Mouse (Mus musculus) CH12.LX (cell line): ENCODE results near the gene Med11. TPM values are rescaled to one million over a fixed set of nuclear protein-coding genes. Genes with fewer than 3 reads are reported as not detected.

Source experiments
- DNase-seq: peaks from one replicate; pipeline ENCODE4 v3.0.0-alpha.2; 2013; ENCODE audit errors: extremely low read depth
- H3K27ac ChIP-seq: 2 replicates; pipeline ENCODE4 v1.5.1; 2012; ENCODE audit warnings: low read depth, mild to moderate bottlenecking, control low read depth, moderate library complexity; ENCODE audit not compliant: insufficient read depth
- H3K27me3 ChIP-seq: replicated peaks from 2 replicates; pipeline ENCODE3; 2012; ENCODE audit warnings: inconsistent platforms
- H3K36me3 ChIP-seq, 2 experiments: replicated peaks in 1 of 2; 2 replicates each; pipeline versions ENCODE3 to v1.6.1; 2012; ENCODE audit warnings: inconsistent platforms in 1 of 2, low read length in 1 of 2, mild to moderate bottlenecking in 1 of 2, mixed read lengths in 1 of 2, moderate library complexity in 1 of 2; ENCODE audit not compliant: control insufficient read depth in 1 of 2, insufficient read depth in 1 of 2
- H3K4me1 ChIP-seq, 2 experiments: 2 replicates each; pipeline ENCODE4 v1.6.1; 2012; ENCODE audit warnings: inconsistent platforms in 1 of 2, moderate library complexity in 1 of 2; ENCODE audit not compliant: insufficient read depth in 2 of 2, control insufficient read depth in 1 of 2
- H3K4me2 ChIP-seq: 2 replicates; pipeline ENCODE4 v1.6.1; 2012; ENCODE audit warnings: low read depth, mild to moderate bottlenecking, control low read depth; ENCODE audit not compliant: poor library complexity, insufficient read depth, severe bottlenecking
- H3K4me3 ChIP-seq, 3 experiments: fragments of 150-350 bp in 1 of 3; sonication (generic) in 1 of 3; replicated peaks in 1 of 3; 2 replicates each; pipeline versions ENCODE3 to v1.5.1; 2011 to 2012; ENCODE audit warnings: low read depth in 2 of 3, low read length in 2 of 3, mild to moderate bottlenecking in 2 of 3, moderate library complexity in 2 of 3, control low read depth in 1 of 3, improper control_type of control experiment in 1 of 3, inconsistent platforms in 1 of 3, mixed read lengths in 1 of 3; ENCODE audit not compliant: poor library complexity in 1 of 3
- H3K79me2 ChIP-seq: replicated peaks from 2 replicates; pipeline ENCODE4 v1.6.1; 2012; ENCODE audit warnings: mild to moderate bottlenecking, moderate library complexity; ENCODE audit not compliant: control insufficient read depth, poor library complexity, insufficient read depth, severe bottlenecking; ENCODE audit errors: extremely low read depth
- H3K9ac ChIP-seq: 2 replicates; pipeline ENCODE4 v1.6.1; 2012; ENCODE audit warnings: low read depth, mild to moderate bottlenecking, control low read depth, moderate library complexity; ENCODE audit not compliant: insufficient read depth
- H3K9me3 ChIP-seq: replicated peaks from 2 replicates; pipeline ENCODE3; 2012; ENCODE audit warnings: low read length, inconsistent platforms, mixed read lengths
- CHD1 ChIP-seq: IDR thresholded peaks from 2 replicates; pipeline ENCODE4 v1.6.1; 2012; ENCODE audit warnings: low read depth, low read length, improper control_type of control experiment, inconsistent platforms
- CHD2 ChIP-seq: IDR thresholded peaks from 2 replicates; pipeline ENCODE4 v1.6.1; 2011; ENCODE audit warnings: low read length, improper control_type of control experiment
- ELF1 ChIP-seq: IDR thresholded peaks from 2 replicates; pipeline ENCODE4 v1.6.1; 2014; ENCODE audit warnings: low read depth, mild to moderate bottlenecking, inconsistent platforms, low read length, improper control_type of control experiment
- EP300 ChIP-seq: IDR thresholded peaks from 2 replicates; pipeline ENCODE4 v1.6.1; 2011; ENCODE audit warnings: low read length, improper control_type of control experiment
- GABPA ChIP-seq: IDR thresholded peaks from 2 replicates; pipeline ENCODE4 v1.6.1; 2012; ENCODE audit warnings: low read depth, low read length, improper control_type of control experiment, inconsistent platforms; ENCODE audit not compliant: insufficient replicate concordance
- IRF4 ChIP-seq: IDR thresholded peaks from 2 replicates; pipeline ENCODE4 v1.6.1; 2014; ENCODE audit warnings: low read depth, mild to moderate bottlenecking, inconsistent platforms, low read length, improper control_type of control experiment
- JUND ChIP-seq: conservative IDR thresholded peaks from 2 replicates; pipeline ENCODE4 v1.6.1; 2011; ENCODE audit warnings: low read depth, low read length, improper control_type of control experiment
- MAX ChIP-seq: IDR thresholded peaks from 2 replicates; pipeline ENCODE4 v1.6.1; 2011; ENCODE audit warnings: low read length, improper control_type of control experiment
- MAZ ChIP-seq: IDR thresholded peaks from 2 replicates; pipeline ENCODE4 v1.6.1; 2012; ENCODE audit warnings: low read depth, mild to moderate bottlenecking, inconsistent platforms, low read length, improper control_type of control experiment, moderate library complexity
- MXI1 ChIP-seq: IDR thresholded peaks from 2 replicates; pipeline ENCODE4 v1.6.1; 2011; ENCODE audit warnings: mild to moderate bottlenecking, low read depth, low read length, improper control_type of control experiment
- MYC ChIP-seq: IDR thresholded peaks from 2 replicates; pipeline ENCODE4 v1.6.1; 2011; ENCODE audit warnings: low read depth, mild to moderate bottlenecking, improper control_type of control experiment, low read length
- NELFE ChIP-seq: IDR thresholded peaks from 2 replicates; pipeline ENCODE4 v1.6.1; 2011; ENCODE audit warnings: low read depth, low read length, improper control_type of control experiment
- POLR2A ChIP-seq: IDR thresholded peaks from 2 replicates; pipeline ENCODE4 v1.6.1; 2011; ENCODE audit warnings: low read depth, mild to moderate bottlenecking, improper control_type of control experiment, low read length
- POLR2AphosphoS2 ChIP-seq: IDR thresholded peaks from 2 replicates; pipeline ENCODE4 v1.6.1; 2011; ENCODE audit warnings: low read depth, low read length, improper control_type of control experiment
- RAD21 ChIP-seq: IDR thresholded peaks from 2 replicates; pipeline ENCODE4 v1.6.1; 2011; ENCODE audit warnings: low read depth, mild to moderate bottlenecking, low read length, improper control_type of control experiment, moderate library complexity
- SMC3 ChIP-seq: IDR thresholded peaks from 2 replicates; pipeline ENCODE4 v1.6.1; 2011; ENCODE audit warnings: low read depth, low read length, improper control_type of control experiment
- USF1 ChIP-seq: IDR thresholded peaks from 2 replicates; pipeline ENCODE4 v1.6.1; 2014; ENCODE audit warnings: low read depth, mild to moderate bottlenecking, inconsistent platforms, low read length, improper control_type of control experiment
- ZC3H11A ChIP-seq: IDR thresholded peaks from 2 replicates; pipeline ENCODE4 v1.6.1; 2012; ENCODE audit warnings: low read depth, mild to moderate bottlenecking, inconsistent platforms, low read length, improper control_type of control experiment
- ZKSCAN1 ChIP-seq: IDR thresholded peaks from 2 replicates; pipeline ENCODE4 v1.6.1; 2012; ENCODE audit warnings: low read depth, inconsistent platforms, low read length, improper control_type of control experiment, borderline replicate concordance
- dilution Hi-C: fragments of 300-500 bp; cut with MboI; formaldehyde crosslinking; loops from 2 replicates; pipeline ENCODE4 v1.14.3; 2020; ENCODE audit warnings: low sequenced_read_pairs; ENCODE audit not compliant: extremely low pct_unique_long_range_greater_than_20kb, extremely low pct_ligation_motif_present
- in situ Hi-C: fragments of 300-500 bp; cut with MboI; formaldehyde crosslinking; loops from 3 replicates; pipeline ENCODE4 v1.14.3; 2019; ENCODE audit warnings: low sequenced_read_pairs, low pct_ligation_motif_present, low pct_unique_long_range_greater_than_20kb, mixed read lengths
- polyA plus RNA-seq: library from polyadenylated mRNA; unstranded; fragments of >175 nt; gene quantifications from 2 replicates; pipeline ENCODE4 v1.2.1, GENCODE M21; 2012; ENCODE audit warnings: low read depth; ENCODE audit not compliant: insufficient read length
- total RNA-seq, 2 experiments: library from RNA; depleted of rRNA; stranded (reverse); fragments of 300-350 nt in 1 of 2; fragments of >200 nt in 1 of 2; gene quantifications; 2 replicates each; pipeline ENCODE4 v1.2.3; 2012 to 2014

The Med11 gene
- total and polyA plus RNA-seq, 3 experiments = 52.2 to 79.9 (median 74.3) TPM

DNA sequence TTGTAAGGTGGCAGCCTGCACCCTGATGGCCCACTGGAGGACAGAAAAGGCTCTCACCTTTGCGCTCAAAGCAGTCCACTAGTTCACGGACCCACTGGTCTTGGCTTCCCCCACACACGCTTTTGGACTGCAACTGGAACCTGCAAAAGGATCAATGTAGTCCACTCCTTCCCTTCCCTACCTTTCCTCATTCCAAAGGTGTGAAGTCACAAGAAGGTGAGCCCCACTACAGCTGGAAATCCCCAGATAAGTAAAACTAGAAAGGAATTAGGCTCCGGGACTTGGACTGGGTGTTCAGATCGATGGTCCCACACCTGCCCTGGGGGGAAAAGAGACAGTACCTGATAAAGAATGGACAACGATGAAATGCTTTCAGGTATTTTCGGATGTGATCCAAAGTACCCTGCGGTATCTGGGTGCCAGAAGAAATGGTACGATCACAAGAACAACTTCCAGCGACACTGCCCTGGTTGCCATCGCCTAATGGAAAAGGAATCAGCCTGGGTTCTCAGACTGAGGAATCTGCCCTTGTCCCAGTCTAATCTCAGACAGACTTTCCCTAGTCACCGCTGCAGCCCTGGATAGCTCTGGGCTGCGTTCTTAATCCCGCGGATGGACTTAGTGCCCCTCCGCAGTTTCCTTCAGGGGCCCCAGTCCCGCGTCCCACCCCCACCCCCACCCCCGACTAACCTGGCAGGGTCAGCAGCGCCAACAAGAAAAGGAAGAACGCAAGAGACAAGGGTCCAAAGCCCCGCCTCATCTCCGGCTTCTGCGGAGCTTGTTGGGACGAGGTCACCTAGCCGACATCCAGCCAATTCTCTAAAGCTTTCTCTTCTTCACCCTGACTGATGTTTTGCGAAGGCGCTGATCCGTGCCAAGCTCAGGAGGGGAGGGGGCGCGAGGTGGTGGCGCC, 7.2 kb downstream of the Med11 start, which contains the start of gene Zmynd15:
TSS of gene Zmynd15 (plus strand) at position 746 of the 913 bp plus-strand sequence.
- dilution Hi-C loops = no loop called here
- Histone ChIP-seq H3K4me1 (peaks cover 0 to 22% of the 10 kb centered on the region in 2 experiments; a peak in 2 of 4 replicates), H3K27me3 (no peaks in the 10 kb centered on the region), H3K9ac (no peak within 1 kb of the TSS), H3K36me3 (peaks cover 0 to 49% of the 10 kb centered on the region in 2 experiments), H3K4me2 (no peak within 1 kb of the TSS), H3K4me3 (no peak within 1 kb of the TSS), H3K9me3 (peaks cover 6% of the 10 kb centered on the region), H3K79me2 (0 out of 2 replicates have a peak, but pooled peaks cover under 1% of the 10 kb centered on the region), H3K27ac (no peak within 1 kb of the TSS)
- in situ Hi-C loops = no loop called here
- DNase-seq = no peak
- no peak for TF ChIP-seq RAD21
- no peak for TF ChIP-seq CHD2
- TF ChIP-seq SMC3 = no peak
- TF ChIP-seq ELF1 = no peak
- no peak for TF ChIP-seq MYC
- TF ChIP-seq NELFE = no peak
- no peak for TF ChIP-seq MAX
- TF ChIP-seq MAZ = no peak
- no peak for TF ChIP-seq IRF4
- TF ChIP-seq GABPA = no peak
- no peak for TF ChIP-seq ZC3H11A
- no peak for TF ChIP-seq MXI1
- TF ChIP-seq JUND = no peak
- TF ChIP-seq CHD1 = no peak
- TF ChIP-seq ZKSCAN1 = no peak
- TF ChIP-seq, all 38 proteins: peak for 0

DNA sequence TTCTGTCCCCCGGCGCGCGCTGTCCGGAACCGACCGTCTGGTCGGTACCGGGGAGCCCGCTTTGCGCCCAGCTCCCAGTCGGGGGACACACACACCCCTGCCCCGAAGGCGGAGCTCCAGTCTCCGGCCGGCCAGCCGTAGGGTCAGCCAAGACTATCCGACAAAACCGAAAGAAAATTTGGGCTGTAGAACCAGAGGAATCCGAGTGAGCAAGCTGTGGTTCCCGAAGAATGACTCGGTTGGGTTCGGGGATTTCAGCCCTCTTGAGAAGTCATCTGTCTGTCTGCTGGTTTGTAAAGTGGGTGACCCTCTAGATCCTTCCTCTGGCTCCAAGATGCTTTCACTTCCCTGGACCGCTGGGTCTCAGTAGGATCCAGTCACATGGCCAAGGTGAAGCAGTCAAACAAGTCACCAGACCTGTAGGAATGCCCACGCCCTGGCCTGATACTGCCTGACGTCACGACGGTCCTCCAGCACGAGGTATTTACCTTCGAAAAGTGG, 7.9 kb downstream of the Med11 start, which contains the start of gene Cxcl16:
TSS of gene Cxcl16 (minus strand) at position 384 of the 501 bp plus-strand sequence.
- Histone ChIP-seq H3K36me3 (peaks cover 0 to 44% of the 10 kb centered on the region in 2 experiments), H3K9ac (no peak within 1 kb of the TSS), H3K79me2 (no peaks in the 10 kb centered on the region), H3K4me2 (no peak within 1 kb of the TSS), H3K27me3 (no peaks in the 10 kb centered on the region), H3K27ac (no peak within 1 kb of the TSS), H3K4me1 (peaks cover 0 to 18% of the 10 kb centered on the region in 2 experiments; a peak in 2 of 4 replicates), H3K9me3 (peaks cover 6% of the 10 kb centered on the region), H3K4me3 (no peak within 1 kb of the TSS)
- dilution Hi-C loops = no loop called here
- in situ Hi-C loops = loop anchor here (5.0 kb wide), 1 partner anchor 43 kb away; no protein-coding TSS in a partner anchor
- TF ChIP-seq POLR2AphosphoS2 = no peak
- TF ChIP-seq CHD2 = no peak
- no peak for TF ChIP-seq GABPA
- TF ChIP-seq USF1 = no peak
- TF ChIP-seq NELFE = no peak
- TF ChIP-seq RAD21 = no peak
- TF ChIP-seq EP300 = no peak
- TF ChIP-seq CHD1 = no peak
- TF ChIP-seq JUND = no peak
- no peak for TF ChIP-seq POLR2A
- no peak for DNase-seq
